Mouse (Mus musculus): ENCODE measurements around the gene Scnn1b. TPM values are rescaled to one million over a fixed set of nuclear protein-coding genes. Genes with fewer than 3 reads are reported as not detected.

Gene Scnn1b
- polyA plus RNA-seq, 1 experiment from 2014 or later: 1.1 TPM

DNA sequence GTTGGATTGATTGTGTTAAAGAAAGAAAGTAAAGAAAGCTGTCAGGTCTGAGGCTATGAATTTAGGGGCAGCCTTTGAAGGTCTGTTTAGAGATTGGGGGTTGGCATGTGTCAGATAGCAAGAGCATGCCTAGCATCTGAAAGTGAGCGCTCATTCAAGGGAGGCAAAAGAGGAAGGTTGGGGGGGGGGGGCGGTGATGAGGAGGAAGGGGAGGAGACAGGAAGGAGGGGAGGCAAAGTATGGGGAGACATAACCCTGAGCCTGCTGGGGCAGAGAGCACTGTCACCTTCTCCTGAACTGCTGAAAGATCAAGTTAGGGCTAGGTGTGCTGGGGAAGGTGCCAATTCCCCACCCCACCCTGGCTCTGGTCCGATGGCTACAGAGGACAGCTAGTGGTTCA is 6.8 kb downstream of the Scnn1b start:
- no peaks in the 10 kb centered on the region for H3K36me3 ChIP-seq
- H3K27me3 ChIP-seq: no peaks in the 10 kb centered on the region; the same call in 1 of the 2 replicates
- H3K9me3 ChIP-seq (replicated peaks): no peaks in the 10 kb centered on the region
- no peak overlapping the region for H3K4me3 ChIP-seq (replicated peaks)
- WGBS: 71% methylated on average over 2 of the region's 3 CpGs
- H3K27ac ChIP-seq (replicated peaks): no peak overlapping the region
- no peak overlapping the region for H3K4me2 ChIP-seq (replicated peaks)
- ATAC-seq (ENCODE audit: insufficient number of reproducible peaks, low FRiP score, low TSS enrichment, low read depth): no peak
- H3K4me1 ChIP-seq: 0 out of 2 replicates have a peak, but pooled peaks cover 3% of the 10 kb centered on the region
- no peak overlapping the region for H3K9ac ChIP-seq

DNA sequence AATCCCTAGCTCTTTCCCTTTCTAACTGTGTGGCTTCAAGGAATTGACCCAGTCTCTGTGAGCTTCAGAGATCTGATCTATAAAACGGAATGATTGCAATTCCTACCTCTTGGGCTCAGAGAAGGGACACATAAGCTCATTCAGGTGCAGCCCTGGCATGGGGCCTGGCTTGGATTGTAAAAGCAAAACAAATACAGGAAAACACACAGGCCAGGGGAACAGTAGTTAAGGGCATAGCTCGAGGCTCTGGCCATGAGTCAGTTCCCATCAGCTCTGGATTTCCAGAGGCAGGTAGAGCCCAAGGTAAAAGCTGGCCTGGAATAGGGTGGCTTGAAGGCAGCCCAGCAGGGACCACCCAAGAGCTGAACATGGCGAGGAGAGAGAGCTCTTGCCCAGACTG is 9.2 kb downstream of the Scnn1b start:
- Histone ChIP-seq H3K27me3 (no peaks in the 10 kb centered on the region), H3K4me3 (replicated peaks) (no peak overlapping the region), H3K36me3 (no peaks in the 10 kb centered on the region), H3K9ac (no peak overlapping the region), H3K9me3 (replicated peaks) (no peaks in the 10 kb centered on the region), H3K27ac (replicated peaks) (no peak overlapping the region; the same call in 1 of the 2 replicates), H3K4me1 (0 out of 2 replicates have a peak, but pooled peaks cover 3% of the 10 kb centered on the region), H3K4me2 (replicated peaks) (no peak overlapping the region)
- WGBS: 44% methylated on average over 3 of the region's 3 CpGs
- ATAC-seq (ENCODE audit: insufficient number of reproducible peaks, low FRiP score, low TSS enrichment, low read depth): no peak

DNA sequence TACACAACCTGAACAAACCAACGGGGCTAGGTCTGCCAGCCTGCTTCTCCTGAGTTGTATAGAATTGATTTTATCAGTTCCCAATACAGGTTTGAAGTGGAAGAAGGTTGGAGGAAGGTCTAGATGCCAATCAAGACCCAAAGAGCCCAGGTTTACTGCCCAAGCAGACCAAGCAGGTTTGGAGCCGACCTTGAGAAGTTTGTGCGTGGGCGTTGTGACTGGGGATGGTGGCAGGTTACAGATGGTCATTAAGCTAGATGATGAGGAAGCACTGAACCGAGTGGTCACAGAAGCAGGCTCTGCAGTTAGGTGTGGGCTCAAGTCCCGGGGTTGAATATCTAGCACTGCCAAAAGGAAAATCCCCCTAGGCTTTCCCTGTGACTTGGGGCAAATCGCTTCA is 9.9 kb downstream of the Scnn1b start:
- Histone ChIP-seq H3K4me2 (replicated peaks) (no peak overlapping the region), H3K27ac (replicated peaks) (no peak overlapping the region), H3K9ac (no peak overlapping the region), H3K4me1 (0 out of 2 replicates have a peak, but pooled peaks cover 3% of the 10 kb centered on the region), H3K36me3 (no peaks in the 10 kb centered on the region), H3K27me3 (no peaks in the 10 kb centered on the region), H3K9me3 (replicated peaks) (no peaks in the 10 kb centered on the region), H3K4me3 (replicated peaks) (no peak overlapping the region)
- 79% methylated on average over 7 of the region's 7 CpGs for WGBS
- no peak for ATAC-seq (ENCODE audit: insufficient number of reproducible peaks, low FRiP score, low TSS enrichment, low read depth)

DNA sequence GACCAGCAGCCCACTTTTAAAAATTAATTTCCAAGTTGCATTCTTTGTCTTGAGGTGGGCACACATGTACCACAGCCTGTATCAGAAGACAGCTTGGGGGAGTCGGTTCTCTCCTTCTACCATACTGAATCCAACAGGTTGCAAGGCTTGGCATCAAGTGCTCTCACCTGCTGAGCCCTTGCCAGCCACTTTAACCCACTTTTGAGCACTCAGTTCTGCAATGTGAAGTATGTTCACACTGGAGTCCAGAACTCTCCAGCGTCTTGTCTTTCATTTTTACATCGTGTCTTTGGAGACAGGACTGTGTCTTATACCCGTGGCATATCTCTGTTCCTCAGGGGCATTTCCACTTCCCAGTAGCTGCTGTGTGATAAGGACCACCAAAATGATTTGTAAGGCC is 15.4 kb downstream of the Scnn1b start:
- H3K9me3 ChIP-seq (replicated peaks): no peaks in the 10 kb centered on the region
- WGBS: 86% methylated on average over 4 of the region's 4 CpGs
- H3K36me3 ChIP-seq: no peaks in the 10 kb centered on the region
- no peak overlapping the region for H3K4me2 ChIP-seq (replicated peaks)
- no peaks in the 10 kb centered on the region for H3K27me3 ChIP-seq
- no peak overlapping the region for H3K4me3 ChIP-seq (replicated peaks)
- no peaks in the 10 kb centered on the region for H3K4me1 ChIP-seq
- no peak overlapping the region for H3K9ac ChIP-seq
- no peak overlapping the region for H3K27ac ChIP-seq (replicated peaks)
- no peak for ATAC-seq (ENCODE audit: insufficient number of reproducible peaks, low FRiP score, low TSS enrichment, low read depth)

DNA sequence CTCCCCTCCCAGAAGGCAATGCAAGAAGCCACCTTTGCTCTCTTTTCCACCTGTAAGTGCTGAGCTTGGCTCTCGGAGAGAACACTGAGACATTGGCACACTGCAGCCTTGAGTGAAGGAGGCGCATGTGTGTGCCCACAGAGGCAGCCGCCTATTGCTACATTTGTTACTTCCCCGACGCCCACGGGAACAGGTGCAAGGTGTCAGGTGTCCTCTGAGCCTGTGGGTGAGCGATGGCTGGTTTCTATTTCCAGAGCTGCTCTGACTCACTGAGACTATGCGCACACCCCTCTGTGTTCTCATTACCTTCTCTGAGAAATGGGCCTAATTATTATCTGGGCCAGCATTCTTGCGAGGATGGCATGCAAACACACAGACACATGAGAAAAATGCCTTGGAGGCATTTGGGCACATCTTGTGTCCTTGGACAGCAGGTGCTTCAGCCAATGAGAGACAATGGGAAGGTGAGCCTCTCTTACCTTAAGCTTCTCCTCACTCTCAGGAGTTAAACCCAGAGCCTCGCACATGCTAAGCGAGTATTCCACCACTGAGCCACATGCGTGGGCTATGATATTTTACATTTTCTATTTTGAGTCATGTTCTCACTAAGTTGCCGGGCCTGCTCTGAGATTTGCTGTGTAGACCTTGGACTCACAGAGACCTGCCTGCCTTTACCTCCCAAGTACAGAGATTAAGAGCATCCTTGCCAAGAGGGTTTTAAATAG is 26.0 kb downstream of the Scnn1b start:
- no peak overlapping the region for H3K9ac ChIP-seq
- H3K4me1 ChIP-seq: no peaks in the 10 kb centered on the region
- no peaks in the 10 kb centered on the region for H3K9me3 ChIP-seq (replicated peaks)
- 80% methylated on average over 13 of the region's 13 CpGs for WGBS
- no peak overlapping the region for H3K27ac ChIP-seq (replicated peaks)
- ATAC-seq (ENCODE audit: insufficient number of reproducible peaks, low FRiP score, low TSS enrichment, low read depth): 0 out of 2 replicates have a peak, but pooled peaks have one; percentile 11
- H3K4me3 ChIP-seq (replicated peaks): no peak overlapping the region
- H3K27me3 ChIP-seq: no peaks in the 10 kb centered on the region
- H3K4me2 ChIP-seq (replicated peaks): no peak overlapping the region
- no peaks in the 10 kb centered on the region for H3K36me3 ChIP-seq

DNA sequence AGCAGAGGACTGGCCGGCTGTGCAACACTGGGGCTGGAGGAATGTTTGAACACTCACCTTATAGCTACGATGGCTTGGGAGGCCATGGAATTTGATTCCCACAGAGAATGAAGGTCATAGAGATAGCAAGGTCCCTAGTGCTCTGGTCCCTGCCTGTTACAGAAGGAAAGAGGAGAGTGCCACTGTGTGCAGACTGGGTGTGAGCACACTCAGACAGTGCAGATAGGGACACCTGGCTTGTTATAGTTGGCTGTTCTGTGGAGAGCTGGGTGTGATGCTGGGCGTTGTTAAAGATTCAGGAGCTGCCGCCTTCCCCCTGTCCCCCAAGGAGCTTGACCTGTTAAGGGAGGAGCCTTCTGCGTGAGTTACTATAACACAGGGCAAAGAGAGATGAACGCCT is 31.9 kb downstream of the Scnn1b start:
- H3K4me1 ChIP-seq: no peaks in the 10 kb centered on the region; the same call in 1 of the 2 replicates
- no peak overlapping the region for H3K27ac ChIP-seq (replicated peaks)
- no peak overlapping the region for H3K9ac ChIP-seq
- H3K4me3 ChIP-seq (replicated peaks): no peak overlapping the region
- H3K4me2 ChIP-seq (replicated peaks): no peak overlapping the region
- H3K36me3 ChIP-seq: no peaks in the 10 kb centered on the region
- no peaks in the 10 kb centered on the region for H3K27me3 ChIP-seq
- no peaks in the 10 kb centered on the region for H3K9me3 ChIP-seq (replicated peaks)
- WGBS: 59% methylated on average over 6 of the region's 6 CpGs
- ATAC-seq (ENCODE audit: insufficient number of reproducible peaks, low FRiP score, low TSS enrichment, low read depth): no peak

DNA sequence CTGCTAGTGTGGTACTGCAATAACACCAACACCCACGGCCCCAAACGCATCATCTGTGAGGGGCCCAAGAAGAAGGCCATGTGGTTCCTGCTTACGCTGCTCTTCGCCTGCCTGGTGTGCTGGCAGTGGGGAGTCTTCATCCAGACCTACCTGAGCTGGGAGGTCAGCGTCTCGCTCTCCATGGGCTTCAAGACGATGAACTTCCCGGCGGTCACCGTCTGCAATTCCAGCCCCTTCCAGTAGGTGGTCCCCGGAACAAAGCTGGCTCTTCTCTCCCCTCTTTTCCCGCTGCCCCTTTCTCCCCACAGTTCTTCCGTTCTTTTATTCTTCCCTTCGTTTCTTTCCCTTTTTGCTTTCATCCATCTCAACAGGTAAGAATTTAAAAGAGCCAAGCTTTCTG is 34.5 kb downstream of the Scnn1b start:
- Histone ChIP-seq H3K4me3 (replicated peaks) (no peak overlapping the region), H3K36me3 (no peaks in the 10 kb centered on the region), H3K9me3 (replicated peaks) (no peaks in the 10 kb centered on the region), H3K27me3 (no peaks in the 10 kb centered on the region), H3K9ac (no peak overlapping the region), H3K27ac (replicated peaks) (no peak overlapping the region), H3K4me2 (replicated peaks) (peak overlapping the region; percentile 19), H3K4me1 (peaks cover 10% of the 10 kb centered on the region)
- 11% methylated on average over 14 of the region's 14 CpGs for WGBS
- no peak for ATAC-seq (ENCODE audit: insufficient number of reproducible peaks, low FRiP score, low TSS enrichment, low read depth)

DNA sequence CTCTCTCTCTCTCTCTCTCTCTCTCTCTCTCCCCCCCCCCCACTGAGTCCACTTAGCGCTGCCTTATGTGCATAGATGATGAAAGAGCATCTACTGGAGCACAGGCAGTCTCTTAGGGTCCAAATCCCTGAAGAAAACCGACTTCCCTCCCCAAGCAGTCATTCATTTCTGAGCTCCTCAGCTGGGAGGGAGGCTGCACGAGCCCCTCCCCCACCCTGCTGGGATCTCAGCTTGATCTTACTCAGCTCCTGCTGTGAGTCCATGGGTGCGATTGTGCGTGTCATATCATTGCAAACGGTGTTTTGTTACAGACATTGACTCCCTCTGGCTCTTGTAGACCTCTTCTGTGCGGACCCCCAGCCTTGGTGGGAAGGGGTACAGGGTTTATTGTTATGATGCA is 35.1 kb downstream of the Scnn1b start:
- H3K36me3 ChIP-seq: no peaks in the 10 kb centered on the region
- H3K4me1 ChIP-seq: peaks cover 10% of the 10 kb centered on the region
- H3K9ac ChIP-seq: no peak overlapping the region
- no peaks in the 10 kb centered on the region for H3K9me3 ChIP-seq (replicated peaks)
- WGBS: 12% methylated on average over 7 of the region's 7 CpGs
- no peaks in the 10 kb centered on the region for H3K27me3 ChIP-seq
- H3K4me2 ChIP-seq (replicated peaks): no peak overlapping the region
- no peak overlapping the region for H3K27ac ChIP-seq (replicated peaks)
- no peak overlapping the region for H3K4me3 ChIP-seq (replicated peaks)
- ATAC-seq (ENCODE audit: insufficient number of reproducible peaks, low FRiP score, low TSS enrichment, low read depth): no peak

DNA sequence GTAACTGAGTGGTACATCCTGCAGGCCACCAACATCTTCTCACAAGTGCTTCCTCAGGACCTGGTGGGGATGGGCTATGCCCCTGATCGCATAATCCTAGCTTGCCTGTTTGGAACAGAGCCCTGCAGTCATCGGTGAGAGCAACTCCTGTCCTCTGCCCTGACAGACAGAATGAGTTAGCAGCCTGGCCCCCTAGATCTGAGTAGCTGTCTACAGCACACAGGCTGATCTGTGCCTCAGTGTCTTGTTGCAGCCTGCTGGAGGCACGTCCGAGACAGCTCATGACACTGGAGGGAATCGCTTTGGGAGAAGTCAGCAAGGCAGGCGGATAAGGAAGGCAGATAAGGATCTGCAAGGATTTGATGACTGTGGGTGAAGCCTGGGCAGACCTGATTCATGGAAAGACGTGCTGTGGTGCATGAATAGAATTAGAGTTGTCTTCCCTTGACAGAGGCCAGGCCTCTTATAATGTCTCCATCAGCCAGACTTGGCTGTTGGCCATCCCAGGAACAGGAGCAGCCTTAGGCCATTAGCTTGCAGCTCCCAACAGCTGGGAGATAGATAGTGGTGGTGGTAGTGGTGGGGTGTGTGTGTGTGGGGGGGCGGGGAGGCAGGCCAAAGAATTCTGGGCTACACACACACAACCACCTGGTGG is 38.0 kb downstream of the Scnn1b start:
- Histone ChIP-seq H3K36me3 (no peaks in the 10 kb centered on the region), H3K9ac (no peak overlapping the region), H3K9me3 (replicated peaks) (no peaks in the 10 kb centered on the region), H3K27me3 (no peaks in the 10 kb centered on the region), H3K4me3 (replicated peaks) (no peak overlapping the region), H3K4me2 (replicated peaks) (no peak overlapping the region), H3K27ac (replicated peaks) (no peak overlapping the region), H3K4me1 (peaks cover 10% of the 10 kb centered on the region)
- 45% methylated on average over 8 of the region's 8 CpGs for WGBS
- peak; percentile 54; the same call in 1 of the 2 replicates for ATAC-seq (ENCODE audit: insufficient number of reproducible peaks, low FRiP score, low TSS enrichment, low read depth)

DNA sequence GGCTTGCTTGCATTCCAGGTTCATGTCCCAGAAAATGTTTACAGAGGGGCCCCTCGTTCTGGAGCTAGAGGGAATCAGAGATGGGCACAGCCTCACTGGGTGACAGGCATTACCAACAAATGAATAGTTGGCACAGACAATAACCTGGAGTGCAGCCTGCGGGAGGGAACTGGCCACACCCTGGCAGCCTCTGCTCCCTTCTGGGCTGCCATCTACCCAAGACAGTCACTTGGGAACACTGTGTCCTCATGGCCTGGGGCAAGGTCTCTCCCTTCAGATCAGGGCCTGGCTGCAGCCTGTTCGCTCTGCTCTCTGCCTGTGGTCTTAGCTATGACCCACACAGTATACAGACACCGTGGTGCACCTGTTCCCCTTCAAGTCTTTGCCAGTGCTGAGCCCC is 42.0 kb downstream of the Scnn1b start:
- Histone ChIP-seq H3K9ac (no peak overlapping the region), H3K4me1 (peaks cover 13% of the 10 kb centered on the region), H3K4me3 (replicated peaks) (no peak overlapping the region), H3K4me2 (replicated peaks) (no peak overlapping the region), H3K36me3 (no peaks in the 10 kb centered on the region), H3K27me3 (no peaks in the 10 kb centered on the region), H3K9me3 (replicated peaks) (no peaks in the 10 kb centered on the region), H3K27ac (replicated peaks) (no peak overlapping the region)
- no peak for ATAC-seq (ENCODE audit: insufficient number of reproducible peaks, low FRiP score, low TSS enrichment, low read depth)
- WGBS: 73% methylated on average over 4 of the region's 4 CpGs

DNA sequence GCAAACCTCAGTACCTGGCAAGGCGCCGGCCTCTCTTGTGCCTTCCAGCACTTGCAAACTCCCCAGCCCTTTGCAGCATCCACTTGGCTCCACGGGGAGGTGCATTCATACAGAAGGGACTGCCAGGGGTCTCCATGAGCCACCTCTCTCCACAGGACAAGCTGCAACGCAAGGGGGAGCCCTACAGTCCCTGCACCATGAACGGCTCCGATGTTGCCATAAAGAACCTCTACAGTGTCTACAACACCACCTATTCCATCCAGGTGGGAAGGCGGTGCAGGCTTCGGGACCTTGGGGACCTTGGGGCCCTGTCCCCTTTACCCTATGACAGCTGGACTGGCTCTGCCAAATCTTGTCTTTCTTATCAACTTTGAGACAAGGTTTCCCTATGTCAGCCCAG is 47.4 kb downstream of the Scnn1b start:
- 0 out of 2 replicates have a peak overlapping the region, but pooled peaks have one; percentile 30 for H3K27ac ChIP-seq (replicated peaks)
- ATAC-seq (ENCODE audit: insufficient number of reproducible peaks, low FRiP score, low TSS enrichment, low read depth): no peak
- H3K27me3 ChIP-seq: no peaks in the 10 kb centered on the region
- no peaks in the 10 kb centered on the region for H3K36me3 ChIP-seq
- H3K9ac ChIP-seq: no peak overlapping the region
- H3K4me2 ChIP-seq (replicated peaks): no peak overlapping the region
- H3K4me1 ChIP-seq: peaks cover 28% of the 10 kb centered on the region
- WGBS: 79% methylated on average over 8 of the region's 8 CpGs
- H3K4me3 ChIP-seq (replicated peaks): no peak overlapping the region
- no peaks in the 10 kb centered on the region for H3K9me3 ChIP-seq (replicated peaks)

All from embryonic facial prominence, embryonic 15.5 days (tissue).